Mouse (Mus musculus) inflammation-experienced regulatory T-cells, adult 6 months (primary cell): ENCODE measurements at regions not wholly inside any gene's neighbourhood (a gene's known extent, or its start where the extent isn't known, plus 50 kb on each side); places are given as distances from the start of the nearest gene placed in this dataset.

Experiments used
- ATAC-seq: one replicate; pipeline ENCODE4 v1.8.0; 2017

DNA sequence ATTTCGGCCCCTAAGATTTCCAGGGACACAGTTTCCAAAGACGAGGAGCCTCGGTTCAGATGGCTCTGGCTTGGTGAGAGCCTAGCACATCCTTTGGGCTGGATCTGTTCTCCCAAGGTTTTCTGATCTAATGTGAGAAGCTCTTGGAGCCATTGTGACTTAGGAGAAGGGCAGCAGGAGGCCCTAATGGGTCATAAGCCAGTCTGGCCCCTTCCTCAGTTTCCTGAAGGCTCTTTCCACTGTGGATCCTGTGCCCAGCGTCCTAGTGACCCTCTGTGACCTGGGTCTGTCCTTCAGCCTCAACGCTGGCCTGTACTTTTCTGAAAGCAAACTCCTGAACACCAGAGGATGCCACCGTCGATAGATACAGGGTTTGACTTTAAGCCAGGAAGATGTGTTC is 113.1 kb upstream of the Haao start:
- no peak for ATAC-seq

DNA sequence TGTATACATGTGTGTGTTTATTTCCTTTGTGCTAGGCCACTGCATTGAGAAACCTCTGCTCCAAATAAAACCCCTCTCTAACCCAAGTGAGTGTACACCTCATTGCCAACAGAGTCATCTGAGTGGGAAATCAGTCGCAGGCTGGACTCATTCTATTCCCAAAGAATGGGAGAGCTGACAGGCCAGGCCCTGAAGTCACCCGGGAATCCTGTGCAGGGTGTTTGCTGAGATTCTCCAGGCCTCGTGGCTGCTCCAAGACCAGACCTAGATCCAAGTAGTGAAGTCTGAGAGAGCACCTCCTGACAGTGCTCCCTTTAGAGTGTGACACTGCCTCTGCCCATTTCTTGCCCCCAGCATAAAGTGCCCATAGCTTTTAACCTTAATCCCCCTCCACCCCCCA is 112.4 kb upstream of the Haao start:
- no peak for ATAC-seq

DNA sequence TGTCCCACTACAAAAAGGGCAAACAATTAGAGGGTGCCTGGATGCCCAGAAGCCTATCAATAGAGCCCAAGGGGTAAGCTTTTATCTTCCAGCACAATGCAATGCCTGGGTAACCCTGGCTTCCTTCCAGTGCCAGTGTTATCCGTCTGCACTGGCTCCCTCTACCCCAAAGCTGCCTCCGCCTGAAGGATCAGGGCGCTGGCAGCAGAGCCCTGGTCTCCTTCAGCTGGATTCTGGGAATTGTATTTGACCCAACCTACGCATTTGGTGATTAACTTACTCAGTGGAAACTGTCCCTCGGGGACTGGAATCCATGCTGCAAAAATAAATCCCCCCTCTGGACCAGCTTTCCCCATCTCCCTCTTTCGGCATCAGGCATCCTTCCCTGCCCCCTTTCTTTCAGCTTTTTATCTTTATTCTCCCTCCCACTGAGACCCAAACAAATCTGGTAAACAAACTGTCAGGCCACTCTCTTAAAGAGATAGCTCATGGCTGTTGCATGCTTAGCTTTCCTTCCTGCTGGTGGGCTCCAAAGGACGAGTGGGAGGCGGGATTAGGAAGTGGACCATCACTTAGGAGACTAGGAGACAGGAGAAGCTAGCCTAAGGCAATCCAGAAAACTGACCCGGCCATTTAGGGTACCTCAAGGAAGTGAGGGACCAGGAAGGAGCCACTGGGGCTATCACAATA is 111.5 kb upstream of the Haao start:
- no peak for ATAC-seq

DNA sequence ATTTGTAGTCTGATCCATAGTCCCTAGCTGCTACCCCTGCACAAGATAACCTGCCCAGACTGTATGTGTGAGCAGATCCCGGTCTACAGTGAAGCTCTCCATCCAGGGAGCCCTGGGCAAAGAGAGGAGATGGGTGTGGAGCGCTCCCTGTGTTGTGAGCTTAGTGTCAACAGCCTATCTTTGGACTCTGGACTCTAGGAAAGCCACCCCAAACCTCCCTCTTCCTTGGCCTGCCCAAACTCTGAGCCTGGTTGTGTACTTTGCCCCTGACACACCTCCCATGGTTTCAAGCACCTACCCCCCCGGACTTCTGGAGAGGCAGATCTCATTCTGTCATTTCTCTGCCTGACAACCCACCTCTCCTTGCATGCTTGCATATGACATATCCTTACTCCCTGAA is 110.9 kb upstream of the Haao start:
- ATAC-seq, result no peak

DNA sequence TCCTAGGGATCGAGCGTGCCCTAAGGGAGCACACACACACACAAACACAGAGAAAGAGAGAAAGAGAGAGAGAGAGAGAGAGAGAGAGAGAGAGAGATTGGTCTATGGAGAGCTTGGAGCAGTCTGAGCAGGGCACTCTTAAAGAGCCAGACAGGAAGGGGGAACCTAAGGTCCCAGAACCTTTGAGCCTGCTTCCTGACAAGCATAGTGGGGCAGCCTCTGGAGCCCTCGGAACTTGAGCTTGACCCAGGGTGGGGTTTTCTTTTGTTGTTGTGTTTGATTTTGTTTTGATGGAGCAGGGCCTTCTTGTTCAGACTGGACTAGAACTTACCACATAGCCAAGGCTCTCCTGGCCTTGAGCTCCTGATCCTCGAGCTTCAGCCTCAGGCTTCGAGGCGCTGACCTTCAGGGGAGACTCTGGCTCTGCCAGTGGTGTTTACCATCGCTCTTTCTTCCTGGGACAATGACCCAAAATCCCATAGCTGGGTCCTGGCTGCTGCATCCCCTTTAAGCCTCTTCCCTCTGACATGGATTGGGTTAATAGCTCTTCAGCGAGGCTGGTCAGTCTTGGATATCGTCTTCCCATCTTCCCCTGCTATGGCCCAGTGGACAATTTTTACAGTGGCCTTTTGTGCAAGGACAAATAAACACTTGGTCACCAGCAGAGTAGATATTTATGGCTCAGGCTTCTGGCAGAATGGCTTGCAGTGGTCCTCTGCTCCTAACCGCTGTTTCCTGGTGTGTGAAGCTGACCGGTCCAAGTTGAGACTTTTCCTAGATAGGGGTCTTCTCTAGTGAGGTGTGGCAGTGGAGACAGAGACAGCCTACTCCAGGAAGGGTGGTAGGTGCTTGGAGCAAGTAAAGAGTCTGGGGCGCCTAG is 110.1 kb upstream of the Haao start:
- ATAC-seq, result no peak

DNA sequence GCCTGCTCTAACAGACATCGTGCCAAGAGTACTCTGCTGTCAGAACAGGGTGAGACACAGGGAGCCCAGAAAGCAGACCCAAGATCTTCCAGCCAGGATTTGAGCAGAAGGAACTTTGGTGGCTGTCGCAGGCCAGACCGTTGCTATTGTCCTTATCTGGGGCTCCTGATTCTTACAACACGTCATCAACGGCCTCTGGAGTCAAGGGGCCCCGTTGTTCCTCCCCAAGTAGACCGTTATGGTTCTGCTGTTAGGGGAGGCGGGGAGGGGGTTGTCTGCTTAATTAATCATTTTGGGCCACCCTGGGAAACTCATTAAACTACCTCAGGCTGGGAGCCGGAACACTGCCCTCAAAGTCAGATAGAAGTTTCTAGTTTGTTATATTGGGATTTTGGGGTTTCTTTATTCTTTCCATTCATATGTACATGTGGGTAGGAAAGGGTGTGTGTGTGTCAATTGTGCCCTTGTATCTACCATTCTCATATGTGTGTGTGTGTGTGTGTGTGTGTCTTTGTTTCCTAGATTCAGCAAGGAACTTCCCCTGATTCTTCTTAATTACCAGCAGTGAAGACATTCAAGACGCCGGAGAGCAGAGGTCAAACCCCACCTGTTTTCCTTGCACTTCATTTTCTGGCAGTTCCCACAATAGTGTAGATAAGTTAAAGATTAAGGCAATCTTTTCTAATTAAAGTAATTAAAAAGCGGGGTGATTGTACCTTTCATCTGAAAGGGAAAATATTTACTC is 109.2 kb upstream of the Haao start:
- no peak for ATAC-seq

DNA sequence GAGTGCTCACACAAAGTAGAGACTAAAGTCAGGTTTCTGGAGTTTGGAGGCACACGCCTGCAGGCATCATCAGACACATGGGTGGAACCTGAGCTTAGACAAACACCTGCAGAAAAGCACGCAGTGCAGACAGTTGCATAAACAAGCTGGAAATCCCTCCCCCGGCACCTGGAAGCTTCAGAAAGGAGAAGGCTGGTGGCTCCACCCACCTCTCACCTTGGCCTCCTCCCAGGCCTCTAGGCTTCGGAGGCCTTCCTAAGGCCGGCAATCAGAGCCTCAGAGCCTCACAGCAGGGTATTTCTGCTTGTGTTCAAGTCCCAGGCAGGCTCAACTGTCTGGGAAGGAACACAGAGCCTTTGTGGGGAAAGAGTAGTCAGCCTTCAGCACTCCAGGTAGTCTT is 108.2 kb upstream of the Haao start:
- ATAC-seq, result no peak

DNA sequence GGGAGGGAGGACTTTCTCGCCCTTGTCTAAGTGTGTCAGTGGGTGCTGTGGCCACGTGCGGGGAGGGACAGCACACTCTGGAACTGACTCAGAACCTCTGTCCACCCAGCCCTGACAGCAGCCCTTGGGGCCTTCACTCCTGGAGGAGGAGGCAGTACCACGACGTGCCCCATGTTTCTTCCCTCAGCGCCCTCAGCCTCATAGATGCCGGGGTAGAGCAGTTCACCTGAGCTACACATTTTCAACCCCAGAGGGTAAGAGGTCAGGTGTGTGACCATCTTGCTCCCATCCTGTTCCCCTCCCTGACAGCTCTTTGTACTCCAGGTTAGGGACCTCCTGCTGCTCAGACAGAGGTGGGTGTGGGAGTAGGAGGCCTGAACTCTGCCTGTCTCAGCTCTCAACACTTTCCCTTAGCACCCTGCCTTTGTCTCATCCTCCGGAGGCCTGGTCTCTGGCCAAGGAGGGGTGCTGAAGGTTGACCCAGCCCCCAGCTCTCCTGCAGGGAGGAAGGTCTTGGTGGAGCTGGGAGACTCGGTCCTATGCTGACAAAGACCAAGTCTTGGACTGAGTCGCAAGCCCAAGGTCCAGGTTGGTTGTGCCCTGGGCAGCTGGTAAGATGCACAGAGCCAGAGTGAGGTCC is 107.4 kb upstream of the Haao start:
- no peak for ATAC-seq

DNA sequence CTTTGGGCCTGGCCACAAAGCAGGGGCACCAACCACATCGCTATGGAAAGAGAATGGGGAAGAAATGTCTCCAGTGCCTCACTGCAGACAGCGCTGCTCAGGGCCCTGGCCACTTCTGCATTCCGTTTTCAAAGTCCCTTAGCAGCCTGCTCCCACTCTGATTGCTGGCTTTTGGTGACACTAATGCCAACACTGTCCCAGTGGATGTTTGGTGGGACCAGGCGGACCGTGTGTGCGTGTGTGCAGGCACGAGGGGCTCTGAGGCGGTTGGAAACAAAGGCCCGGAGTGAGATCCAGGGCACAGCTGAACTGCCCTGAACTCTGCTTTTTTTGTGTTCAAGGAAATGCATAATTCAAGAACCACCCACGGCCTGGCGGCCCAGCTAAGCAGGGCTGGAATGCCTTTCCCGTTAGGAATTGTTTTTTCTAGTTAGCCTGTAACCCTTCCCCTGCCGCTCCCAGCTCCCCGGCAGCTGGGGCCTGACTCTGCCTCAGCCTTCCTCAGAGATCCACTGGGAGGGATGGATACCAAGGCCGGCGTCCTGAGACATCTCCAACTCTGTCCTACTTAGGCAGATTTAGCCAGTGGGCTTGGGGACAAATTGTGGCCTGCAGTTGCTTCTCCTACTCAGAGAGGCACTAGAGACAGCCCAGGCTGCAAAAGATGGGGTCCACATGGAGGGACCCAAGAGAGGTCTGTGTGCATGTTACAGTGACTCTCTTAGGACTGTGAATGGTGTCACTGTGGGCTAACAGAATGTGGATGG is 106.7 kb upstream of the Haao start:
- ATAC-seq, result no peak

DNA sequence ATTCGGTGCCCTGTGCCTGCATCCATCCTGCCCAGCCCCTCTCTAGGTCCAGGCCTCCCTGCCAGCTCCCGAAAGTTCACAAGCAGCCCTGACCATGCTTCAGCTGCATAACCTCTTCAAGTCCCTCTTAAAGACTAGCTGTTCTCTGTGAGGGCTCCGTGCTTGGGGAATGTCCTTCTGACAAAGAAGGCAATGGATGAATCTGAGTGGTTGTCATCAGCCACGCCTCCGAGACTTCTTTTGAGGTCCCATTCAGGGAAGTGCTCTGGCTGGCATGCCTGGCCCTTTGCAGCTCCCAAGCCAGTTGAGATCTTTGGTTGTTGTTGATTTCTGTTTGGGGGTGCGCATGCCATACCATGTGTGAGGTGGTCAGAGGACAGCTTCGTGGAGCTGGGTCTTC is 105.9 kb upstream of the Haao start:
- ATAC-seq, result no peak

DNA sequence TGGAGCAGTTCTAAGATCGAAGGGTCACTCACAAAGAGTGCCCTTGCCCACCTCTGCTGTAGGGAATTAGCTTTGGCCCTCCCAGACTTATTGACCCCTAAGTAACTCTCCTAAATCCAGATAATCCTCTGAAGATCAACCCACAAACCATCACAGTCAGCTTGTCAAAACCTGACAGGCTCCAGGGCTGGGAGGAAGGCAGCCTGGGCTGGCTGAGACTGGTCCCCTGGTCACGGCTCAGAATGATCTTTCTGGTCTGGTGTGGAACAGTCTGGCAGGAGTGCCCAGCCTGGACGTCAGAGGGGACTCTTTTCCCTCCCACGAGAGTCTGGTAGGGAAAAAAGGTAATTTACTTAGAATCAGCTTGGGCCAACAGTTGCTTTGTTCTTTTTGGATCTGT is 99.0 kb upstream of the Haao start:
- no peak for ATAC-seq

DNA sequence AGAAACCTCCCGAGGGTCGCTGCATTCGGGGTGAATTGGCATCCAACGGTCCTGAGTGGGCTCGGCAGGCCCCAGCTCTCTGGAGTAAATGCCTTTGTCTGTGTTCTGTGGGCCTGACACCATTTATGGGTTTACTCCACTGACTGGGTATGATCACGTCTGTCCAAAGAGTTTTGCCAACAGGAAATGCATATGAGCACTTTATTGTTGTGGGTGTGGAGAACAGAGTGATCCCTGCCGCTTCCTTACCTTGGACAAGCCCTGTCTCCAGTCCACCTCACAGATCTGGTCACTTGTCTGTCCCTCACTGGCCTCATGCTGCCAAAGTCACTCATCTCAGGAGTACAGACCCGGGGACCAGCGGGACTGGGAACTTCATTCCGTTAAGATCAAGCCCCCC is 91.6 kb upstream of the Haao start:
- no peak for ATAC-seq

DNA sequence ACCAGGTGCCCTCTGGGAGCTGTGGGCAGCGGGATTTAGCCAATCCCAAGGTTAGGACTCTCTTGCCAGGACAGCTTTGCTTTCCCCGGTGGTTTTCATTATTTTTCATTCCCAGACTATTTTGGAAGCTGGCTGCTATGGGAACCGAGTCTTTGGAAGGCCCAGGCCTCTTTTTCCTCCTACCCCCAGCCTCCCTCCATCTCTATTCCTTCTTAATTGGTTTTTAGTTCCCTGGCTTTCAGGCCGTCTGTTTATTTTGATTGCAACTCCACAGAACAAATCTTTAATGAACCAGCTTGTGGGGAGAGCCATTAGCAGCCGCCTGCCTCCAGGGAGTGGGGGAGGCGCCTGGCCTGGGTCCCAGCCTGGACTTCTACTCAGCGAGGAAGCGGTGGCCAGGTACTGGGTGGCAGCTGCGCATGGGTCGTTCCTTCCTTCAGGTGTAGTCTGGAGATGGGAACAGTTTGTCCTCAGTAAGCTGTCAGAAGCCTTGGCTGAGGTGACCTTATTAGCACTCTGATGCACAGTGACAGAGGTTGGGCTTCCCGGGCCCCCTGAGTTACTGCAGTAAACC is 91.0 kb upstream of the Haao start:
- ATAC-seq, result no peak

DNA sequence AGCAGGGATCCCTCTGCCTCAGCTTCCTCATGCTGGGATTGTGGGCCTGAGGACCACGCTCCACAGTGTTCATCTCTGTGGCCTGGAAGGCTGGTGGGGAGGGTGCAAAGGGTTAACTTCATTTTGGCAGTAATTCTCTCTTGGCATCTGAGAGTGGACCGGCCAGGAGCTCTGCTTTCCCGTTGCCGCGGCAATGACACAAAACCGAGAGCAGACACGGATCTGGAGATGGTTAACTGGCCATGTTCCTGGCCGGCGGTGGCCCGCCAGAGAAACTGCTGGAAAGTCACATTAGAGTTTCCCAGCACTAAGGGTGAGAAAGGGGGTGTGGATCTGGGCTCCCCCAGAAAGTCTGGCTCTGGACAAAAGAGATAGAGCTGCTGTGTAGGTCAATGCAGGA is 89.8 kb upstream of the Haao start:
- no peak for ATAC-seq

DNA sequence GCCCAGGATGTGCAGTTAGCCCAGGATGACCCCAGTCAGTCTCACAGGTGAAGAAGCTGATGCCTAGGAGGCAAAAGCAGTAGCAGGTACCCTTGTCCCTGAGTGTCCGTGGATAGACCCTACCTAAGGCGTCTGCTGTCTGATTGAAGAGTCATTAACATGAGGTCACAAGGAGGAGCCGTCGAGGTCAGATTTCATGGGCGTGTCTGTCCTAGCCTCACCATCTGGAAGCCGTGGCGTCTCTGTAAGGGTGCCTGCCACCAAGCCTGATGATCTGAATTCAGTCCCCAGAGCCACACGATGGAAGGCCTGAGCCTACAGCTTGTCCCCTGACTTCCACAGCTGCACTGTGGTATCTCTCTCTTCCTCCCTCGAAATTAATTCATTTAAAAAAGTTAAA is 88.9 kb upstream of the Haao start:
- no peak for ATAC-seq

DNA sequence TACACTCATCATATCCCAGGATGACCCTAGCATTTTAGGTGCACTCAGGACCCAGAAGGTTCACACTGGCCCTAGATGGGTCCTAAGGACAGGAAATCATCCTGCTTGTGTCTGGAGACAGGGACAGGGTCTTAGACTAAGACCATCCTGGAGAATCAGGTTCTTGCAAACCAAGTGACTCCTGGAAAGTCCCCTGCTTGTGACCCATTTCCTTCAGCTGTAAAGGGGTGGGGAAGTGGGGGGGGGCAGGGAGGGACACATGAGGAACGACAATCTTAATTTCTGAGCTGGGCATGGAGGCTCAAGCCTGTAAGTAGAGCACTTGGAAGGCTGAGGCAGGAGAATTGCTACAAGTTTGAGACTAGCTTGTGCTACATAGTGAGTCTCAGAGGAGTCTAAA is 88.2 kb upstream of the Haao start:
- peak; percentile 79 for ATAC-seq

DNA sequence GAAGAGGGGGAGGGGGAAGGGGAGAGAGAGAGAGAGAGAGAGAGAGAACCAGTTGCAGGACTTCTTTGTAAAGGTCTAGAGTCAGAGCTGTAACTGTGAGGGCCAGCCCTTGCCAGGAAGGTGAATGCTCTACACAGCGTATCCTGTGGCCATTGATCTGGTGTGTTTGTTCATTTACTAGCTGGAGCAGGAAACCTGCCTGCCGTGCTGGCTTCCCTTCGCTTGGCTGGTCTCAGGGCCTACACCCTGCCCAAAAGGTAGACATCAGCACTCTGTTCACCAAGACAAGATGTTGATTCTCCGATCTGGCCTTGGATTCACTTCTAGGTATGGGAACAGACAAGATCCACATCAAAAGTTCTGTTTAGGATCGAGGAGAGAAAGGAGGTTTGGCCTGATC is 87.5 kb upstream of the Haao start:
- peak; percentile 76 for ATAC-seq

DNA sequence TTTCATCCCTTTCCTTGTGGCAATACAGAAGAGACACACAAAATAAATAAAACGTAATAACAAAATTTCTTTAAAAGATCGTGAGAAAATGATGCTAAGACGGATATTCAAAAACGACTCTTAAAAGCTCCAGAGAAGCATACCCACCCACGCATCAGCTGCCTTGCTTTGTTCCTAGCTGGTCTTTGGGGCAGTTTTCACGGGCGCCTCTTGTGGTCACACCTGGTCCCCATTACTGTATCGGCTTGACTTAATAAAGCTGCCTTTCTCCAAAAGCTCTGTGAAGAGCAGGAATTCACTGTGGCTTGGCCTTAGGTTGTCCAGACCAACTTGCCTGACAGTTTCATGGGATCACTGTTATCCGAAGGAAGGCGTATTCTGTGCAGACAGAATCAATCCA is 86.0 kb upstream of the Haao start:
- no peak for ATAC-seq

DNA sequence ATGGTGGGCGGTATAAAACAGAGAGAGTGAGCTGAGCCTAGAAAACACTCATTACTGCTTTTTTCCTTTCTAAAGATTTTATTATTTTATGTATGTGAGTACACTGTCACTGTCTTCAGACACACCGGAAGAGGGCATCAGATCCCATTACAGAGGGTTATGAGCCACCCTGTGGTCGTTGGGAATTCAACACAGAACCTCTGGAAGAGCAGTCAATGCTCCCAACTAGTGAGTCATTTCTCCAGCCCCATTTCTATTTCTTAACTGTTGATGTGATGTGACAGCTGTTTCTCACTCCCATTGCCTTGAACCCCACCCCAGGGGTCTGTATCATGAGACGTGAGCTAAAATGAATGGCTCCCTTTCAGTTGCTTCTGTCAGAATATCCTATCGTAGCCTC is 82.6 kb upstream of the Haao start:
- no peak for ATAC-seq

DNA sequence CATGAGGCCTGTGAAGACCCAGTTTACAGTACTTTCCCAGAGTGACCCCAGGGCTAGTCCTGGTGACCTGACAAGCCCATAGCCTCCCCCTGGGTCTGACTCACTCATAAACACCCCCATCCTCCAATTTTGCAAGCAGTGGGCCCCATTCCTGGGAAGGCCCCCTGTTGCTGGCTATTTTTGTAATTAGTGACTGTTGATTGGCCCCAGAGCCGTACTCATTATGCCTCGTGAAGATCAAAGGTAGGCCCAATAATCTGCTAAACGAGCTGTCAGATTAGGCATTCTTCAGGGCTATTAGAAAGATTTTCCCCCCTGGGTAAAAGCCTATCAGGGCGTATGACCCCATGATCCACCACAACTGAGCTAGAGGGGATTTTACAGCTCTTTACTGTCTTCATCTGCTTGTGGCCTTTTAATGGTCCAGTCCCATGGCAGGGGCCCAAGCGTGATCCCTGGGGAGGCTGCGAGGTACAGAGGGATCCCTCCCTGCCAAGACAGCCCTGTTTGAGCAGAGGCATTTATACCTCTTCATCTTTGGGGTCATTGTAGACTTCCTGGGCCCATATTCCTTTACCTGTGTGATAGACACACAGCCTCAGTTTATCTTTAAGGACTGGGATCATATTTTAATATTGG is 80.1 kb upstream of the Haao start:
- no peak for ATAC-seq

DNA sequence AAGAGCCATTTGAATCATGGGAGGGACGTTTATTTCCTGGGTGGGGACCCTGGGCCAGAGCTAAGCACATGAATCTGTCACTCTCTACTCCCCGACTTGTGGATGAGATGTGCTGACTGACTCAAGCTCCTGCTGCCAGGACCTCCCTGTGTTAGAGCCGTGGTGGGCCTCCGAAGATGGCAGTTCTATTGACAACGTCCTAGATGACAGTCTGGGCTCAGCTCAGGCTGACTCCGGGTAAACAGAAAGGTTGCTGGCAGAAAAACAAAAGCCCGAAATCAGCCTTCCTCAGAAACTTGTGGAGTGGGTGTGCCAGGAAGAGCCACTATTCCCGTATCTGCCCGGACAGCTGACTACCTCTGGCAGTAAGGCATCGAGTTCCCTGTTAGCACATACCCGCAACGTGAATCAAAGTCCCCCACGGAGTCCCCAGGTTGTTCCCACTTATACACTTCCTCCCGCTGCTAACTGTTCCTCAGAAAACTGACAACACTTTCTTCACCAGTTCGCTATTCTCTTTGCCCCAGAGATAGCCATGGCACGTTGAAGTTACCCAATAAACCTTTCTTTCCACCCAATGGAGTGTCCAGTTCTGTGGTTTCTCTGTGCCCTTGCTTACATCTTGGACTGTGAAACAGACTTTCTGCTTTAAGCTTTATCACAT is 76.6 kb upstream of the Haao start:
- no peak for ATAC-seq
